Mouse (Mus musculus): Measurements from ENCODE around the gene G3bp1.

Gene G3bp1

GRCm38 (mm10) chr11:55469048-55469843, at the start of gene G3bp1:
Gene G3bp1, plus strand, starts transcription at chr11:55469685.
- in situ Hi-C loops (cut with MboI, MseI), result no loop called here

- in situ Hi-C loops (cut with MboI, MseI), result no loop called here
Measured at GRCm38 (mm10) chr11:55422978-55423377, 46.5 kb upstream of the G3bp1 start, which contains the start of gene Sparc. Gene Sparc, minus strand, starts transcription at chr11:55423183.

GRCm38 (mm10) chr11:55423756-55424155, 45.7 kb upstream of the G3bp1 start:
- in situ Hi-C loops (cut with MboI, MseI), result no loop called here

- in situ Hi-C loops (cut with MboI, MseI), result no loop called here
Measured at GRCm38 (mm10) chr11:55424746-55425360, 44.6 kb upstream of the G3bp1 start.

- in situ Hi-C loops (cut with MboI, MseI), result no loop called here
Measured at GRCm38 (mm10) chr11:55428186-55429012, 41.1 kb upstream of the G3bp1 start.

- in situ Hi-C loops (cut with MboI, MseI), result no loop called here
Measured at GRCm38 (mm10) chr11:55429973-55430372, 39.5 kb upstream of the G3bp1 start.

GRCm38 (mm10) chr11:55432981-55433380, 36.5 kb upstream of the G3bp1 start:
- in situ Hi-C loops (cut with MboI, MseI), result no loop called here

- in situ Hi-C loops (cut with MboI, MseI), result no loop called here
Measured at GRCm38 (mm10) chr11:55436089-55436488, 33.4 kb upstream of the G3bp1 start.

GRCm38 (mm10) chr11:55438031-55438430, 31.5 kb upstream of the G3bp1 start:
- in situ Hi-C loops (cut with MboI, MseI), result no loop called here

- in situ Hi-C loops (cut with MboI, MseI), result loop anchor here (5.0 kb wide), 2 partner anchors 32 to 242 kb away; no protein-coding TSS in a partner anchor
Measured at GRCm38 (mm10) chr11:55439718-55440117, 29.8 kb upstream of the G3bp1 start.

GRCm38 (mm10) chr11:55444772-55445171, 24.7 kb upstream of the G3bp1 start:
- in situ Hi-C loops (cut with MboI, MseI), result loop anchor here (5.0 kb wide), 2 partner anchors 37 to 247 kb away; no protein-coding TSS in a partner anchor

- in situ Hi-C loops (cut with MboI, MseI), result no loop called here
Measured at GRCm38 (mm10) chr11:55446579-55446978, 22.9 kb upstream of the G3bp1 start.

- in situ Hi-C loops (cut with MboI, MseI), result no loop called here
Measured at GRCm38 (mm10) chr11:55449531-55449930, 20.0 kb upstream of the G3bp1 start.

GRCm38 (mm10) chr11:55450311-55450710, 19.2 kb upstream of the G3bp1 start:
- in situ Hi-C loops (cut with MboI, MseI), result no loop called here

GRCm38 (mm10) chr11:55453640-55454039, 15.8 kb upstream of the G3bp1 start:
- in situ Hi-C loops (cut with MboI, MseI), result no loop called here

- in situ Hi-C loops (cut with MboI, MseI), result no loop called here
Measured at GRCm38 (mm10) chr11:55455166-55455565, 14.3 kb upstream of the G3bp1 start.

GRCm38 (mm10) chr11:55458501-55458900, 11.0 kb upstream of the G3bp1 start:
- in situ Hi-C loops (cut with MboI, MseI), result no loop called here

- in situ Hi-C loops (cut with MboI, MseI), result no loop called here
Measured at GRCm38 (mm10) chr11:55459850-55460558, 9.5 kb upstream of the G3bp1 start.

GRCm38 (mm10) chr11:55460559-55461018, 8.9 kb upstream of the G3bp1 start:
- in situ Hi-C loops (cut with MboI, MseI), result no loop called here

- in situ Hi-C loops (cut with MboI, MseI), result no loop called here
Measured at GRCm38 (mm10) chr11:55461019-55461645, 8.4 kb upstream of the G3bp1 start, which contains the start of gene Atox1. Gene Atox1, minus strand, starts transcription at chr11:55461239.

GRCm38 (mm10) chr11:55462149-55462548, 7.3 kb upstream of the G3bp1 start:
- in situ Hi-C loops (cut with MboI, MseI), result no loop called here
